Mouse (Mus musculus) brain, embryonic 14.5 days (tissue): ENCODE data around the gene Fcho1.

Experiments
- CTCF ChIP-seq: fragments of 200-500 bp; IDR thresholded peaks from 2 replicates; pipeline ENCODE4 v1.5.1; 2012; ENCODE audit warnings: inconsistent platforms, mild to moderate bottlenecking, moderate library complexity, borderline replicate concordance; ENCODE audit not compliant: insufficient read depth, insufficient read length; ENCODE audit errors: extremely low read depth
- POLR2A ChIP-seq: fragments of 200-500 bp; IDR thresholded peaks from 2 replicates; pipeline ENCODE4 v1.6.1; 2012; ENCODE audit warnings: mild to moderate bottlenecking, inconsistent platforms, borderline replicate concordance; ENCODE audit not compliant: poor library complexity, insufficient read depth, insufficient read length, severe bottlenecking; ENCODE audit errors: extremely low read depth

GRCm38 (mm10) chr8:71741226-71741625 is 15.7 kb upstream of the Fcho1 start:
- TF ChIP-seq CTCF (no peak), POLR2A (no peak)
